Mouse (Mus musculus) ES-E14 (cell line): ENCODE results near the gene Ss18l2.

Experiments
- CHD2 ChIP-seq: IDR thresholded peaks from 2 replicates; pipeline ENCODE4 v1.6.1; 2014; ENCODE audit warnings: mild to moderate bottlenecking, low read depth, low read length, inconsistent platforms
- HCFC1 ChIP-seq: IDR thresholded peaks from 2 replicates; pipeline ENCODE4 v1.6.1; 2012; ENCODE audit warnings: low read length, inconsistent platforms, borderline replicate concordance; ENCODE audit not compliant: insufficient read depth
- MAFK ChIP-seq: IDR thresholded peaks from 2 replicates; pipeline ENCODE4 v1.6.1; 2014; ENCODE audit warnings: mild to moderate bottlenecking, low read depth, low read length, inconsistent platforms; ENCODE audit not compliant: insufficient read depth
- ZC3H11A ChIP-seq: IDR thresholded peaks from 2 replicates; pipeline ENCODE4 v1.6.1; 2012; ENCODE audit warnings: low read depth, mild to moderate bottlenecking, inconsistent platforms, low read length, borderline replicate concordance
- ZNF384 ChIP-seq: IDR thresholded peaks from 2 replicates; pipeline ENCODE4 v1.6.1; 2012; ENCODE audit warnings: low read depth, low read length, inconsistent platforms

GRCm38 (mm10) chr9:121677476-121677875, 32.7 kb upstream of the Ss18l2 start:
- TF ChIP-seq MAFK (no peak), HCFC1 (no peak), ZC3H11A (no peak), CHD2 (no peak), ZNF384 (no peak)
